In genomic region chr10:17355476-17355875, GRCm38 (mm10) we compare ENCODE assay signal across 12 mouse cellular contexts.
DNase-seq lines count a peak whose midpoint lies in the region; ATAC-seq lines count a peak whose summit lies in the region.
"Had no signal": no experiment of that assay in that cellular context is flagged by ENCODE, and none has a peak within 500 bp of the region (broad histone marks: within the 10 kb centered on the region; RNA-seq: fewer than 3 reads in every experiment).

No protein-coding gene starts in this region.

- no peaks in the 10 kb centered on the region for H3K36me3 ChIP-seq in hindbrain, embryonic 10.5 days
- H3K36me3 ChIP-seq in hindbrain, embryonic 12.5 days = no peaks in the 10 kb centered on the region
- H3K36me3 ChIP-seq in midbrain, embryonic 14.5 days (ENCODE audit: control insufficient read depth, insufficient read depth, low read length) = no peaks in the 10 kb centered on the region
- no peaks in the 10 kb centered on the region for H3K36me3 ChIP-seq in midbrain, embryonic 13.5 days
- H3K36me3 ChIP-seq: liver, embryonic 12.5 days had no signal

- H3K27ac ChIP-seq in hindbrain, embryonic 10.5 days = peak overlapping the region; percentile 40; the same call in 1 of the 2 replicates
- no peak overlapping the region for H3K27ac ChIP-seq in hindbrain, embryonic 12.5 days
- no peak overlapping the region for H3K27ac ChIP-seq in midbrain, embryonic 14.5 days (replicated peaks; ENCODE audit: low read depth, low read length)
- H3K27ac ChIP-seq in midbrain, embryonic 13.5 days = no peak overlapping the region
- H3K27ac ChIP-seq: left cerebral cortex, adult 2 months; liver, embryonic 12.5 days had no signal

- whole genome bisulfite sequencing in hindbrain, embryonic 10.5 days = 47% methylated on average over 4 of the region's 4 CpGs
- WGBS in hindbrain, embryonic 12.5 days = 51% methylated on average over 4 of the region's 4 CpGs
- 48% methylated on average over 4 of the region's 4 CpGs for WGBS in midbrain, embryonic 14.5 days
- 40% methylated on average over 4 of the region's 4 CpGs for WGBS in midbrain, embryonic 13.5 days

- no peak for ATAC-seq in cerebellum, adult (ENCODE audit: insufficient number of reproducible peaks, low FRiP score, low TSS enrichment)
- no peak for ATAC-seq in hindbrain, embryonic 12.5 days (ENCODE audit: low FRiP score)
- no peak for ATAC-seq in midbrain, embryonic 14.5 days (ENCODE audit: low FRiP score, low TSS enrichment)
- ATAC-seq in midbrain, embryonic 13.5 days = no peak
- ATAC-seq: liver, embryonic 12.5 days had no signal

- H3K27me3 ChIP-seq in hindbrain, embryonic 10.5 days (ENCODE audit: insufficient read depth, poor library complexity, severe bottlenecking) = no peaks in the 10 kb centered on the region
- H3K27me3 ChIP-seq in hindbrain, embryonic 12.5 days = no peaks in the 10 kb centered on the region
- H3K27me3 ChIP-seq in midbrain, embryonic 14.5 days (ENCODE audit: control insufficient read depth, insufficient read depth, low read length) = no peaks in the 10 kb centered on the region
- no peaks in the 10 kb centered on the region for H3K27me3 ChIP-seq in midbrain, embryonic 13.5 days
- H3K27me3 ChIP-seq: liver, embryonic 12.5 days had no signal

- H3K4me3 ChIP-seq in hindbrain, embryonic 10.5 days = no peak overlapping the region
- no peak overlapping the region for H3K4me3 ChIP-seq in hindbrain, embryonic 12.5 days
- no peak overlapping the region for H3K4me3 ChIP-seq in midbrain, embryonic 14.5 days (replicated peaks; ENCODE audit: low read depth, low read length)
- H3K4me3 ChIP-seq in midbrain, embryonic 13.5 days (replicated peaks) = no peak overlapping the region
- H3K4me3 ChIP-seq: left cerebral cortex, adult 2 months; liver, embryonic 12.5 days had no signal

- peak; percentile 12 to 22 for DNase-seq in cerebellum, postnatal 10 days
- DNase-seq in hindbrain, embryonic 10.5 days (ENCODE audit: low spot score) = no peak
- DNase-seq in midbrain, embryonic 14.5 days = peak; percentile 27
- peak; percentile 36 for DNase-seq in lung, postnatal 14 days
- no peak for DNase-seq in thymus, adult 18-20 months
- DNase-seq: cerebellum, adult 9-11 months; kidney, postnatal 25 days had no signal

- H3K4me2 ChIP-seq in hindbrain, embryonic 12.5 days (replicated peaks) = no peak overlapping the region
- no peak overlapping the region for H3K4me2 ChIP-seq in midbrain, embryonic 14.5 days (ENCODE audit: low read length)
- no peak overlapping the region for H3K4me2 ChIP-seq in midbrain, embryonic 13.5 days (replicated peaks)
- H3K4me2 ChIP-seq: liver, embryonic 12.5 days had no signal

- no peaks in the 10 kb centered on the region for H3K9me3 ChIP-seq in hindbrain, embryonic 10.5 days
- H3K9me3 ChIP-seq in hindbrain, embryonic 12.5 days (replicated peaks) = no peaks in the 10 kb centered on the region
- no peaks in the 10 kb centered on the region for H3K9me3 ChIP-seq in midbrain, embryonic 14.5 days (ENCODE audit: control insufficient read depth, low read length)
- no peaks in the 10 kb centered on the region for H3K9me3 ChIP-seq in midbrain, embryonic 13.5 days
- H3K9me3 ChIP-seq: liver, embryonic 12.5 days had no signal

- no peak overlapping the region for H3K9ac ChIP-seq in hindbrain, embryonic 12.5 days
- H3K9ac ChIP-seq in midbrain, embryonic 14.5 days (replicated peaks; ENCODE audit: low read length) = no peak overlapping the region
- no peak overlapping the region for H3K9ac ChIP-seq in midbrain, embryonic 13.5 days (replicated peaks)
- H3K9ac ChIP-seq: liver, embryonic 12.5 days had no signal

- H3K4me1 ChIP-seq in hindbrain, embryonic 10.5 days (replicated peaks) = peaks cover 31% of the 10 kb centered on the region
- H3K4me1 ChIP-seq in hindbrain, embryonic 12.5 days = peaks cover 5% of the 10 kb centered on the region
- peaks cover 9% of the 10 kb centered on the region; the same call in 1 of the 2 replicates for H3K4me1 ChIP-seq in midbrain, embryonic 14.5 days (ENCODE audit: control insufficient read depth, insufficient read depth, low read length)
- H3K4me1 ChIP-seq in midbrain, embryonic 13.5 days (replicated peaks) = peaks cover 14% of the 10 kb centered on the region
- H3K4me1 ChIP-seq: liver, embryonic 12.5 days had no signal

Comparison
In these comparisons a context has a peak if more than half of its experiments do, and no peak if none do; other contexts are left out.
1. DNase-seq: peak in cerebellum, postnatal 10 days (2 of 2), midbrain, embryonic 14.5 days (single experiment) and lung, postnatal 14 days (single experiment); none in hindbrain, embryonic 10.5 days (single experiment) and thymus, adult 18-20 months (0 of 2).